12 mouse cellular contexts compared by ENCODE assay signal in genomic region chr7:30332622-30333259, GRCm38 (mm10). TPM values are rescaled to one million over a fixed set of nuclear protein-coding genes. Genes with fewer than 3 reads are reported as not detected.
DNase-seq lines count a peak whose midpoint lies in the region; ATAC-seq lines count a peak whose summit lies in the region.
"Had no signal": no experiment of that assay in that cellular context is flagged by ENCODE, and none has a peak within 500 bp of the region (broad histone marks: within the 10 kb centered on the region; RNA-seq: fewer than 3 reads in every experiment).

No protein-coding gene starts in this region.

- H3K27me3 ChIP-seq in hindbrain, embryonic 12.5 days = peaks cover 31% of the 10 kb centered on the region
- peaks cover 39% of the 10 kb centered on the region for H3K27me3 ChIP-seq in hindbrain, embryonic 10.5 days (ENCODE audit: insufficient read depth, poor library complexity, severe bottlenecking)

- peak overlapping the region; percentile 48; the same call in 1 of the 2 replicates for H3K4me2 ChIP-seq in hindbrain, embryonic 12.5 days (replicated peaks)

- no peak overlapping the region for H3K4me3 ChIP-seq in hindbrain, embryonic 12.5 days
- no peak overlapping the region for H3K4me3 ChIP-seq in hindbrain, embryonic 10.5 days

- H3K9me3 ChIP-seq in hindbrain, embryonic 12.5 days (replicated peaks) = no peaks in the 10 kb centered on the region
- H3K9me3 ChIP-seq in hindbrain, embryonic 10.5 days = no peaks in the 10 kb centered on the region

- ATAC-seq in hindbrain, embryonic 12.5 days (ENCODE audit: low FRiP score) = no peak
- peak; percentile 43 for ATAC-seq in megakaryocyte-erythroid progenitor cell, adult 5-6 weeks (replicated peaks; ENCODE audit: low FRiP score, low TSS enrichment, poor library complexity, severe bottlenecking)

- intact Hi-C loops in gastrocnemius, postnatal 36 days (cut with DNase I) = no loop called here

- no peak overlapping the region for H3K27ac ChIP-seq in hindbrain, embryonic 12.5 days
- no peak overlapping the region for H3K27ac ChIP-seq in hindbrain, embryonic 10.5 days

- peak; percentile 55 for DNase-seq in cerebellum, adult 9-10 months
- DNase-seq in cerebellum, adult 8-10 months = no peak
- DNase-seq in hindbrain, embryonic 10.5 days (ENCODE audit: low spot score) = no peak
- peak; percentile 58 for DNase-seq in MN1 (ENCODE audit: low spot score)
- no peak for DNase-seq in gastrocnemius, postnatal 36 days
- no peak for DNase-seq in frontal cortex, postnatal 10 days (ENCODE audit: low spot score in 2 of 2)

- no peak overlapping the region for H3K9ac ChIP-seq in hindbrain, embryonic 12.5 days

- H3K4me1 ChIP-seq in hindbrain, embryonic 12.5 days = peaks cover 10% of the 10 kb centered on the region
- H3K4me1 ChIP-seq in hindbrain, embryonic 10.5 days (replicated peaks) = peaks cover 16% of the 10 kb centered on the region

- no peaks in the 10 kb centered on the region for H3K36me3 ChIP-seq in hindbrain, embryonic 12.5 days
- no peaks in the 10 kb centered on the region for H3K36me3 ChIP-seq in hindbrain, embryonic 10.5 days

- 70% methylated on average over 18 of the region's 18 CpGs for WGBS in hindbrain, embryonic 12.5 days
- 69% methylated on average over 18 of the region's 18 CpGs for WGBS in hindbrain, embryonic 10.5 days

RNA-seq across cellular contexts. Expression of gene Sdhaf1, which starts 9.0 kb away (rescaled TPM):
- 22.3 and 23.4 TPM in 2 replicates for polyA plus RNA-seq in hindbrain, embryonic 12.5 days (2016; fragmentation: Nextera tagmentation; extraction: Ambion mirVana)
- polyA plus RNA-seq in hindbrain, embryonic 10.5 days (2016; fragmentation: Nextera tagmentation; extraction: Ambion mirVana) = 19.6 and 23.1 TPM in 2 replicates
- total RNA-seq in megakaryocyte-erythroid progenitor cell, adult 5-6 weeks (2014; fragmentation: Nextera tagmentation) = 7.3 and 9.2 TPM in 2 replicates
- 7.9 and 8.9 TPM in 2 replicates for total RNA-seq in megakaryocyte-erythroid progenitor cell, adult 5-6 weeks (2017)
- total RNA-seq in gastrocnemius, postnatal 36 days (2021) = 1 to 10 TPM; 6.9 to 7.3 TPM

RNA-seq across cellular contexts. Expression of gene E130208F15Rik, which starts 11.2 kb away (rescaled TPM):
- polyA plus RNA-seq in hindbrain, embryonic 12.5 days (2016; fragmentation: Nextera tagmentation; extraction: Ambion mirVana) = 0.33 and 0.49 TPM in 2 replicates
- polyA plus RNA-seq in hindbrain, embryonic 10.5 days (2016; fragmentation: Nextera tagmentation; extraction: Ambion mirVana) = 1.6 and 3.7 TPM in 2 replicates
- not detected in 2 replicates for total RNA-seq in megakaryocyte-erythroid progenitor cell, adult 5-6 weeks (2014; fragmentation: Nextera tagmentation)
- 3.4 TPM in 1 of 2 replicates, not detected in the other for total RNA-seq in megakaryocyte-erythroid progenitor cell, adult 5-6 weeks (2017)
- under 1 TPM; 0.48 to 0.72 TPM for total RNA-seq in gastrocnemius, postnatal 36 days (2021)
- polyA plus RNA-seq: intestine, embryonic 14.5 days; limb, embryonic 11.5 days; stomach, embryonic 14.5 days had no signal

RNA-seq across cellular contexts. Expression of gene Syne4, which starts 18.1 kb away (rescaled TPM):
- 36.9 and 39.2 TPM in 2 replicates for polyA plus RNA-seq in hindbrain, embryonic 12.5 days (2016; fragmentation: Nextera tagmentation; extraction: Ambion mirVana)
- 26.8 and 28.1 TPM in 2 replicates for polyA plus RNA-seq in hindbrain, embryonic 10.5 days (2016; fragmentation: Nextera tagmentation; extraction: Ambion mirVana)
- total RNA-seq in megakaryocyte-erythroid progenitor cell, adult 5-6 weeks (2014; fragmentation: Nextera tagmentation) = 2.9 TPM in 1 of 2 replicates, not detected in the other
- total RNA-seq in megakaryocyte-erythroid progenitor cell, adult 5-6 weeks (2017) = not detected in 2 replicates
- total RNA-seq in gastrocnemius, postnatal 36 days (2021) = 1 to 10 TPM in 1 of 2 experiments, not detected in 1; 1.9 TPM

RNA-seq across cellular contexts. Expression of gene Alkbh6, which starts 24.2 kb away (rescaled TPM):
- 87.1 and 93.5 TPM in 2 replicates for polyA plus RNA-seq in hindbrain, embryonic 12.5 days (2016; fragmentation: Nextera tagmentation; extraction: Ambion mirVana)
- 93.6 and 117 TPM in 2 replicates for polyA plus RNA-seq in hindbrain, embryonic 10.5 days (2016; fragmentation: Nextera tagmentation; extraction: Ambion mirVana)
- total RNA-seq in megakaryocyte-erythroid progenitor cell, adult 5-6 weeks (2014; fragmentation: Nextera tagmentation) = 12.7 and 35.5 TPM in 2 replicates
- 26.5 and 28.8 TPM in 2 replicates for total RNA-seq in megakaryocyte-erythroid progenitor cell, adult 5-6 weeks (2017)
- 10 to 100 TPM; 18.3 to 18.4 TPM for total RNA-seq in gastrocnemius, postnatal 36 days (2021)

RNA-seq across cellular contexts. Expression of gene Lrfn3, which starts 29.8 kb away (rescaled TPM):
- 9.3 and 10.1 TPM in 2 replicates for polyA plus RNA-seq in hindbrain, embryonic 12.5 days (2016; fragmentation: Nextera tagmentation; extraction: Ambion mirVana)
- polyA plus RNA-seq in hindbrain, embryonic 10.5 days (2016; fragmentation: Nextera tagmentation; extraction: Ambion mirVana) = 5.5 and 7.8 TPM in 2 replicates
- not detected in 2 replicates for total RNA-seq in megakaryocyte-erythroid progenitor cell, adult 5-6 weeks (2014; fragmentation: Nextera tagmentation)
- total RNA-seq in megakaryocyte-erythroid progenitor cell, adult 5-6 weeks (2017) = not detected in 2 replicates
- 1 to 10 TPM; 2.9 to 3.2 TPM for total RNA-seq in gastrocnemius, postnatal 36 days (2021)
- total RNA-seq: monocyte, adult 5-6 weeks had no signal

Comparison
In these comparisons a context has a peak if more than half of its experiments do, and no peak if none do; other contexts are left out.
1. DNase-seq: peak in cerebellum, adult 9-10 months (single experiment) and MN1 (single experiment); none in cerebellum, adult 8-10 months (single experiment), hindbrain, embryonic 10.5 days (single experiment), gastrocnemius, postnatal 36 days (0 of 2) and frontal cortex, postnatal 10 days (0 of 2).